Mouse (Mus musculus) midbrain, embryonic 14.5 days (tissue): Measurements from ENCODE around the gene Gin1. TPM values are rescaled to one million over a fixed set of nuclear protein-coding genes. Genes with fewer than 3 reads are reported as not detected.

ENCODE experiments used
- ATAC-seq: fragments of 200-750 bp; cut with Nextera tagmentation; 2 replicates; pipeline ENCODE4 v1.8.0; 2017; ENCODE audit warnings: moderate number of reproducible peaks, moderate library complexity; ENCODE audit not compliant: low FRiP score, low TSS enrichment
- DNase-seq: peaks from one replicate; pipeline ENCODE4 v3.0.0-alpha.2; 2015
- H3K27ac ChIP-seq: fragments of 300-500 bp; sonication (generic); replicated peaks from 2 replicates; pipeline ENCODE4 v1.5.1; 2014; ENCODE audit warnings: mild to moderate bottlenecking, low read depth, low read length, moderate library complexity
- H3K27me3 ChIP-seq: fragments of 300-500 bp; sonication (generic); 2 replicates; pipeline ENCODE4 v1.6.1; 2014; ENCODE audit warnings: low read length, control low read depth, mixed read lengths; ENCODE audit not compliant: control insufficient read depth, insufficient read depth
- H3K36me3 ChIP-seq: fragments of 300-500 bp; sonication (generic); 2 replicates; pipeline ENCODE4 v1.6.1; 2014; ENCODE audit warnings: low read length, control low read depth; ENCODE audit not compliant: control insufficient read depth, insufficient read depth
- H3K4me1 ChIP-seq: fragments of 300-500 bp; sonication (generic); 2 replicates; pipeline ENCODE4 v1.6.1; 2014; ENCODE audit warnings: mild to moderate bottlenecking, antibody characterized with exemption, low read length, control low read depth; ENCODE audit not compliant: control insufficient read depth, insufficient read depth
- H3K4me2 ChIP-seq: fragments of 300-500 bp; sonication (generic); 2 replicates; pipeline ENCODE4 v1.6.1; 2014; ENCODE audit warnings: mild to moderate bottlenecking, low read length, moderate library complexity
- H3K4me3 ChIP-seq: fragments of 300-500 bp; sonication (generic); replicated peaks from 2 replicates; pipeline ENCODE4 v1.5.1; 2014; ENCODE audit warnings: low read depth, low read length
- H3K9ac ChIP-seq: fragments of 300-500 bp; sonication (generic); replicated peaks from 2 replicates; pipeline ENCODE4 v1.6.1; 2014; ENCODE audit warnings: mild to moderate bottlenecking, low read length, moderate library complexity
- H3K9me3 ChIP-seq: fragments of 300-500 bp; sonication (generic); 2 replicates; pipeline ENCODE4 v1.6.1; 2016; ENCODE audit warnings: low read length, control low read depth, mixed read lengths; ENCODE audit not compliant: control insufficient read depth
- WGBS: fragments of 180-500 bp; shearing (Covaris S2); extraction: QIAGEN DNeasy Blood & Tissue Kit; methylation state at CpG from one replicate; pipeline ENCODE4 v1.1.7; 2014; 5-methylcytosine and 5-hydroxymethylcytosine counted together
- polyA plus RNA-seq: library from polyadenylated mRNA; unstranded; fragments of >200 nt; fragmentation: Nextera tagmentation; extraction: Ambion mirVana; gene quantifications from 2 replicates; pipeline ENCODE4 v1.2.1, GENCODE M21; 2014

Gin1 gene
- 12.7 and 14.6 TPM in 2 replicates for polyA plus RNA-seq

- H3K27ac ChIP-seq = peak within 1 kb of the TSS; percentile 91
- ATAC-seq (peak; percentile 98), DNase-seq (peak; percentile 97)
- peaks cover 24% of the 10 kb centered on the region for H3K4me1 ChIP-seq
- peak within 1 kb of the TSS; percentile 88 for H3K4me3 ChIP-seq
- WGBS = under 1% methylated on average over 66 of the region's 66 CpGs
- H3K9ac ChIP-seq = peak within 1 kb of the TSS; percentile 91
- peak within 1 kb of the TSS; percentile 62 for H3K4me2 ChIP-seq
- H3K27me3 ChIP-seq = no peaks in the 10 kb centered on the region
- H3K9me3 ChIP-seq = no peaks in the 10 kb centered on the region
- H3K36me3 ChIP-seq = no peaks in the 10 kb centered on the region
These were observed at the start of gene Gin1, which contains the start of gene Ppip5k2 for GRCm38 (mm10) chr1:97769904-97770753. Gene Gin1, plus strand, starts transcription at chr1:97770172. Gene Ppip5k2, minus strand, starts transcription at chr1:97770411.

- 77% methylated on average over 2 of the region's 2 CpGs for WGBS
- no peaks in the 10 kb centered on the region for H3K27me3 ChIP-seq
- H3K36me3 ChIP-seq = peaks cover 43% of the 10 kb centered on the region
- H3K4me3 ChIP-seq = no peak overlapping the region
- H3K27ac ChIP-seq = no peak overlapping the region
- DNase-seq (peak; percentile 35), ATAC-seq (no peak)
- no peaks in the 10 kb centered on the region for H3K4me1 ChIP-seq
- H3K4me2 ChIP-seq = no peak overlapping the region
- no peaks in the 10 kb centered on the region for H3K9me3 ChIP-seq
- no peak overlapping the region for H3K9ac ChIP-seq
These were observed 43.2 kb upstream of the Gin1 start for GRCm38 (mm10) chr1:97726730-97727129.

GRCm38 (mm10) chr1:97729339-97729738, 40.6 kb upstream of the Gin1 start:
- WGBS = 78% methylated on average over 1 of the region's 1 CpGs
- DNase-seq = no peak
- Histone ChIP-seq H3K27me3 (no peaks in the 10 kb centered on the region), H3K4me1 (no peaks in the 10 kb centered on the region), H3K36me3 (peaks cover 47% of the 10 kb centered on the region), H3K9me3 (no peaks in the 10 kb centered on the region), H3K9ac (no peak overlapping the region), H3K27ac (no peak overlapping the region), H3K4me2 (no peak overlapping the region), H3K4me3 (no peak overlapping the region)
- no peak for ATAC-seq

DNA sequence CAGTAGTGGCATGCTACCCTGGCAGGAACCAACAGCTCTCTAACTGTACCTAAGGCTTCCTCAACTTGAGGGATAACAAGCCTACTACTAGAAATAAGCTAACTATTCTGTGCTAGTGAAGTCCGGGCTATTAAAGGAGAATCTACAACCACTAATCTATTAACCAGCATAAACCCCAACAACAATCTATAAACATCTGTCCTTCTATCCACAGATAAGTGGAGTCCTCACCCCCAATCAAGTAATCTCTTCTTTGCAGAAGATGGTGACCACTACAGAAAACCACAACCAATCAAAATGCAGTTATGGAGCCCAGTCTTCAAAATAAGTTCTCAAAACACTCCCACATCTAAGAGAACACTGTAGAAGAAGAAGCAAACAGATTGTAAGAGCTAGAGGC, 26.9 kb upstream of the Gin1 start:
- Histone ChIP-seq H3K9ac (no peak overlapping the region), H3K9me3 (no peaks in the 10 kb centered on the region), H3K4me3 (no peak overlapping the region), H3K4me1 (no peaks in the 10 kb centered on the region), H3K27ac (no peak overlapping the region), H3K4me2 (no peak overlapping the region), H3K27me3 (no peaks in the 10 kb centered on the region), H3K36me3 (peaks cover 81% of the 10 kb centered on the region)
- DNase-seq = no peak
- 94% methylated on average over 1 of the region's 1 CpGs for WGBS
- no peak for ATAC-seq

GRCm38 (mm10) chr1:97745712-97746111, 24.3 kb upstream of the Gin1 start:
- WGBS = 94% methylated on average over 4 of the region's 4 CpGs
- DNase-seq (no peak), ATAC-seq (no peak)
- Histone ChIP-seq H3K9ac (no peak overlapping the region), H3K27me3 (no peaks in the 10 kb centered on the region), H3K9me3 (no peaks in the 10 kb centered on the region), H3K4me1 (no peaks in the 10 kb centered on the region), H3K4me3 (no peak overlapping the region), H3K36me3 (peaks cover 76% of the 10 kb centered on the region), H3K4me2 (no peak overlapping the region), H3K27ac (no peak overlapping the region)

DNA sequence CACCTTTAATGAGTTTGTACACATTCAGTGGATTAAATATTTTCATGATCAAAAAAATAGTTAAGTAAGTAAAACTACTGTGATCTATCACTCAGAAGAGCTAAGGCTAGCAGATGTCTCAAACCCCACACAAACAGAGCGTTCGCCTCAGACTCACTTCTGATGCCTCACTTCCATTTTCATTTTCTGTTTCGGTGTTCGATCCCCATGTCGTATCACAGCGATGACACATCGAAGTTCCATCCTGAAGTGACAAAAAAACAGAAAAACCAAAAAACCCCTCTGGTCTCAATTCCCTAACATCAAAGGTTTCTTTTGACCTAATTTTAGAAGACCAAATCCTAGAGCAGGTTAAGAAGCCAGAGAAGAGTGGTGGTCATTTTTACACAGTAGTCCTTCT, 23.7 kb upstream of the Gin1 start:
- no peak for ATAC-seq
- Histone ChIP-seq H3K9me3 (no peaks in the 10 kb centered on the region), H3K9ac (no peak overlapping the region), H3K4me3 (no peak overlapping the region), H3K36me3 (peaks cover 75% of the 10 kb centered on the region), H3K4me2 (no peak overlapping the region), H3K4me1 (no peaks in the 10 kb centered on the region), H3K27me3 (no peaks in the 10 kb centered on the region), H3K27ac (no peak overlapping the region)
- no peak for DNase-seq
- 98% methylated on average over 7 of the region's 7 CpGs for WGBS

DNA sequence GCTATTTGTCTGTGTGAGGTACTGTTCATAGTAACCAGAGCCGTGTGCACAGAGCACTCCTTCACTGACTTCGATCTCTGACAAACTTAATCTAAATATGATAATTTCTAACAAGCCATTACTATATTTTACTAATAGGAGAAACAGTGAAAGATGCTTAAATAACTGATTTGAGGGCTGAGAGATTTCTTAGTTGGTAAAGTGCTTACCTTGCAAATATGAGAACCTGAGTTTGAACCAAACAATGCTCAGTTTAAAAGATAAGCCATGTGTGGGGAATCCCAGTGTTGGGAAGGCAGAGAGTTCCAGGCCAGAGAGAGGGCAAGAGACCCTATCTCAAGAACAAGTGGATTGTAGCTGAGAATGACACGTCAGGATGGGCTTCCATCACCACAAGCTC, 21.8 kb upstream of the Gin1 start:
- H3K27ac ChIP-seq = no peak overlapping the region
- DNase-seq (no peak), ATAC-seq (no peak)
- no peaks in the 10 kb centered on the region for H3K9me3 ChIP-seq
- H3K4me1 ChIP-seq = no peaks in the 10 kb centered on the region
- H3K4me3 ChIP-seq = no peak overlapping the region
- H3K27me3 ChIP-seq = no peaks in the 10 kb centered on the region
- peaks cover 74% of the 10 kb centered on the region for H3K36me3 ChIP-seq
- H3K9ac ChIP-seq = no peak overlapping the region
- H3K4me2 ChIP-seq = no peak overlapping the region
- WGBS = 93% methylated on average over 3 of the region's 3 CpGs

DNA sequence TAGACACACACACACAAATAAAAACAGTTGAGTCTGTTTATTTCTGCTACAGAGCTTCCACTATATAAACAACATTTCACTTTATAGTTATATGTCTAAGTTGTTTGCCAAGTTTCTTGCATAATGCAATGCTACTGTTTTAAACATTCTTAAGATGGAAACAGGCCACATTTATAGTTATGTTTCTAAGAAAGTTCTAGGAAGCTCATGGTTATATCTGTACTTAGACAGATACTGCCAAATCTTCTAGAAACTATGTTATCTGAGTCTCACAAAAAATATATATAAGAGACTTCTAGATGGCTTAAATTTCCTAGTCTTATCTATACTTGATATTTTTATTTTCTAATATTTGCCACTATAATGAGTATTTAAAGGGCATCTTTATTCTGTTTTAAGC, 16.8 kb upstream of the Gin1 start:
- Histone ChIP-seq H3K9ac (no peak overlapping the region), H3K4me2 (no peak overlapping the region), H3K27ac (no peak overlapping the region), H3K27me3 (no peaks in the 10 kb centered on the region), H3K36me3 (peaks cover 46% of the 10 kb centered on the region), H3K9me3 (no peaks in the 10 kb centered on the region), H3K4me3 (no peak overlapping the region), H3K4me1 (no peaks in the 10 kb centered on the region)
- DNase-seq = no peak
- no peak for ATAC-seq

- no peak overlapping the region for H3K4me3 ChIP-seq
- H3K36me3 ChIP-seq = peaks cover 41% of the 10 kb centered on the region
- H3K9ac ChIP-seq = no peak overlapping the region
- ATAC-seq = no peak
- no peak for DNase-seq
- H3K27me3 ChIP-seq = no peaks in the 10 kb centered on the region
- WGBS = 76% methylated on average over 4 of the region's 4 CpGs
- no peaks in the 10 kb centered on the region for H3K9me3 ChIP-seq
- no peak overlapping the region for H3K27ac ChIP-seq
- H3K4me2 ChIP-seq = no peak overlapping the region
- no peaks in the 10 kb centered on the region for H3K4me1 ChIP-seq
These were observed 15.6 kb upstream of the Gin1 start for GRCm38 (mm10) chr1:97754392-97754791.
